Mouse (Mus musculus) CH12.LX (cell line): ENCODE results near the gene Gfy.

Experiments used
- CTCF ChIP-seq, 2 experiments: IDR thresholded peaks in 1 of 2; conservative IDR thresholded peaks in 1 of 2; 2 replicates each; pipeline ENCODE4 v1.5.1; 2011 to 2012; ENCODE audit warnings: low read depth in 2 of 2, low read length in 2 of 2, improper control_type of control experiment in 1 of 2, inconsistent platforms in 1 of 2, mild to moderate bottlenecking in 1 of 2, moderate library complexity in 1 of 2
- HCFC1 ChIP-seq: IDR thresholded peaks from 2 replicates; pipeline ENCODE4 v1.6.1; 2012; ENCODE audit warnings: low read depth, mild to moderate bottlenecking, inconsistent platforms, low read length, improper control_type of control experiment
- JUND ChIP-seq: conservative IDR thresholded peaks from 2 replicates; pipeline ENCODE4 v1.6.1; 2011; ENCODE audit warnings: low read depth, low read length, improper control_type of control experiment
- MAZ ChIP-seq: IDR thresholded peaks from 2 replicates; pipeline ENCODE4 v1.6.1; 2012; ENCODE audit warnings: low read depth, mild to moderate bottlenecking, inconsistent platforms, low read length, improper control_type of control experiment, moderate library complexity
- POLR2A ChIP-seq: IDR thresholded peaks from 2 replicates; pipeline ENCODE4 v1.6.1; 2011; ENCODE audit warnings: low read depth, mild to moderate bottlenecking, improper control_type of control experiment, low read length

- TF ChIP-seq CTCF (conservative IDR thresholded peaks at IDR 0.05 in 1 of 2, IDR thresholded peaks at IDR 0.05 in 1 of 2; ENCODE audit: low read depth in 2 of 2, low read length in 2 of 2) (no peak), HCFC1 (no peak), JUND (no peak), MAZ (no peak), POLR2A (no peak)
These were observed 11.5 kb downstream of the Gfy start for GRCm38 (mm10) chr7:45167761-45168445.
